Mouse (Mus musculus) small intestine, adult 2 months (tissue): Measurements from ENCODE around the gene Med7. TPM values are rescaled to one million over a fixed set of nuclear protein-coding genes. Genes with fewer than 3 reads are reported as not detected.

Source experiments
- H3K27ac ChIP-seq: fragments of 200-500 bp; 2 replicates; pipeline ENCODE4 v1.5.1; 2012; ENCODE audit warnings: low read depth, low read length, control low read depth, inconsistent platforms; ENCODE audit not compliant: insufficient read depth
- H3K27me3 ChIP-seq: fragments of 200-500 bp; 2 replicates; pipeline ENCODE4 v1.6.1; 2012; ENCODE audit warnings: mild to moderate bottlenecking, moderate library complexity, low read length, inconsistent platforms; ENCODE audit not compliant: control insufficient read depth, insufficient read depth
- H3K36me3 ChIP-seq: fragments of 200-500 bp; 2 replicates; pipeline ENCODE4 v1.6.1; 2012; ENCODE audit warnings: mild to moderate bottlenecking, low read length, control low read depth, inconsistent platforms; ENCODE audit not compliant: control insufficient read depth, insufficient read depth
- H3K4me1 ChIP-seq: fragments of 200-500 bp; 2 replicates; pipeline ENCODE4 v1.6.1; 2012; ENCODE audit warnings: low read length, inconsistent platforms, mixed read lengths; ENCODE audit not compliant: control insufficient read depth, insufficient read depth, insufficient read length
- H3K4me3 ChIP-seq: fragments of 200-500 bp; 2 replicates; pipeline ENCODE4 v1.5.1; 2012; ENCODE audit warnings: low read depth, mild to moderate bottlenecking, control low read depth, inconsistent platforms, low read length, moderate library complexity
- CTCF ChIP-seq: fragments of 200-500 bp; IDR thresholded peaks from 2 replicates; pipeline ENCODE4 v1.5.1; 2012; ENCODE audit warnings: low read depth, mild to moderate bottlenecking, control low read depth, inconsistent platforms, low read length, moderate library complexity, mixed read lengths; ENCODE audit not compliant: insufficient replicate concordance, insufficient read length; ENCODE audit errors: extremely low read depth
- POLR2A ChIP-seq: fragments of 200-500 bp; IDR thresholded peaks from 2 replicates; pipeline ENCODE4 v1.6.1; 2012; ENCODE audit warnings: low read depth, mild to moderate bottlenecking, control low read depth, inconsistent platforms, low read length, moderate library complexity
- WGBS: fragments of 180-500 bp; shearing (Covaris S2); methylation state at CpG from one replicate; pipeline ENCODE4 v1.1.7; 2018; 5-methylcytosine and 5-hydroxymethylcytosine counted together
- polyA plus RNA-seq: library from polyadenylated mRNA; depleted of rRNA; stranded (reverse); fragments of >200 nt; gene quantifications from 2 replicates; pipeline ENCODE4 v1.2.3, GENCODE M21; 2012

Gene Med7
- polyA plus RNA-seq, 1 experiment: 11.4 TPM

DNA sequence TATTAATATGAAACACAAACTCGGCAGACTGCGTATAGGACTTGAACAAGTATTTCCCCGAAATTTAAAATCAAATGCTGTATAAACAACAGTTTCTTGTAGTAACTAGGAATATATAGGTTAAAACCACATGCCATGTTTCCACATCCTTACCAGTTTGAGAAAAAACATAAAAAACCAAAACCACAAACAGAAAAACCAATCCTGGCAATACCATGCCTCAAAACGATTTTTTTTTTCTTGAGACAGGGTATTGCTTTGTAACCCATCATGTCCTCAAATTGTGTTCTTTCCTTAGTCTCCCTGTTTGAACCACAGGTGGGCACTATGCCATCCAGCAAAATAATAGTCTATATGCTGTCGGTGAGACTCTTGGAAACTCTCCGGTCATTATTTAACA, 9.4 kb downstream of the Med7 start:
- H3K27ac ChIP-seq: no peak overlapping the region
- H3K4me1 ChIP-seq: no peaks in the 10 kb centered on the region
- H3K4me3 ChIP-seq: no peak overlapping the region
- TF ChIP-seq POLR2A: no peak
- TF ChIP-seq CTCF: no peak
- H3K27me3 ChIP-seq: no peaks in the 10 kb centered on the region
- 0 out of 2 replicates have a peak, but pooled peaks cover 3% of the 10 kb centered on the region for H3K36me3 ChIP-seq
- WGBS: 86% methylated on average over 6 of the region's 6 CpGs

DNA sequence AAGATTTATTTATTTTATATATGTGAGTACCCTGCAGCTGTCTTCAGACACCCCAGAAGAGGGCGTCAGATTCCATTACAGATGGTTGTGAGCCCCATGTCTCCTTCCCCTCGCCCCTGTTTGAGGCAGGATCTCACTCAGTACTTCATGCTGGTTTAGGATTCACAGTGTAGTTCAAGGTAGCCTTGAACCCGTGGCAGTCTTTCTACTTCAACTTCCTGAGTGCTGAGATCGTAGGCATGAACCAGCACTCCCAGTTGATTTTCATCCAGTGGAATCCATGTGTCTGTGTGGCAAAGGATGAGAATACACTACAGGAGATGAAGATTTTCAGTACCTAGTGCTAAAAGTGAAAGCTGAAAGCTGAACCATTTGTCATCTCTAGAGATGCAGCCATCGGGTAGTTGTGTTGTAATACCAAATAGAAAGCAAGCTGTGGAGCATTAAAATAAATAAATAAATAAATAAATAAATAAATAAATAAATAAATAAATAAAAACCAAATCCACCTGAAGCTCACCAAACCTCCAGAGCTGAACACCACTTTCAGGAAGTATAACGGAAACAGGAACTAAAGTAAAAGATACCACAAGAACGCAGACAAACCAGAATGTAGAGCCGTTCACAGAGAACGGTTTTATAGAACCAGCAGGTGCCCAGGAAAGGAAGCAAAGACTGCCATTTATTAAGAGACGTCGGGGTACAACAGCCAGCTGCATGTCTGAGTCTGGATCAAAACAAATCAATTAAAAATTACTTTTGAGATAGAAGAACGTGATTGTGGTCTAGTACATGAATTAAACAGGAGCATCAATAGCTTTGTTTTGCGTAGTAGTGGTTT, 11.1 kb downstream of the Med7 start:
- Histone ChIP-seq H3K36me3 (0 out of 2 replicates have a peak, but pooled peaks cover 3% of the 10 kb centered on the region), H3K27me3 (no peaks in the 10 kb centered on the region), H3K4me1 (no peaks in the 10 kb centered on the region), H3K4me3 (no peak overlapping the region), H3K27ac (no peak overlapping the region; the same call in 1 of the 2 replicates)
- 65% methylated on average over 13 of the region's 13 CpGs for WGBS
- TF ChIP-seq POLR2A: no peak
- no peak for TF ChIP-seq CTCF

DNA sequence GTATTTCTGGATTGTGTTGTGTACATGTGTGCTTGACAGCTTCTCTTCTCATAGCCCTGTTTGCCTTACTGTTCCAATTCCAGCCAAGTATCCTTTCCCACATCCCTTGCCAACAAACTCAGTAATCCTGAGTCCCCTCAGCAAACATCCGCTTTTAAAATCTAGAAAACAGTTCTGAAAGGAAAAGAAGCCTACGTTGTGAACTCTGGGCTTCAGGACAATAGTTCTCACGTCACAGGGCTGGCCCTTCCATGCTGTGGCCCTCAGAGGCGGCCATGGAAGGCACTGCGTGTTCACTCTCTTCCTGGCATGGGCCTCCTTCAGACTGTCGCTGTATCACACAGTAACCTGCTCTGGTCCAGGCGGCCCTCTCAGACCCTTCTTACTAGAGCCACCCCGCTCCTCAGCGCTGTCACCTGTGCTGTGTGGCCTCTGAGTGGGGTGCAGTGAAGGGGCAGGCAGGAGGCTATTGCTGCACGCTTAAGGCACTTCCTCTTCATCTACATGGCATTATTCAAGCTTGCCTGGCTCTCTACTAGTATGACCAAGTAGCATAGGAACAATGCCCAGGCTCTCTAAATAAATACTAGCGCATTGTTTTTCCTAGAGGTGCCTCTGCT, 12.8 kb downstream of the Med7 start:
- Histone ChIP-seq H3K27me3 (no peaks in the 10 kb centered on the region), H3K4me3 (no peak overlapping the region), H3K4me1 (no peaks in the 10 kb centered on the region), H3K27ac (no peak overlapping the region), H3K36me3 (no peaks in the 10 kb centered on the region)
- TF ChIP-seq CTCF: no peak
- TF ChIP-seq POLR2A: no peak
- WGBS: 70% methylated on average over 11 of the region's 11 CpGs

DNA sequence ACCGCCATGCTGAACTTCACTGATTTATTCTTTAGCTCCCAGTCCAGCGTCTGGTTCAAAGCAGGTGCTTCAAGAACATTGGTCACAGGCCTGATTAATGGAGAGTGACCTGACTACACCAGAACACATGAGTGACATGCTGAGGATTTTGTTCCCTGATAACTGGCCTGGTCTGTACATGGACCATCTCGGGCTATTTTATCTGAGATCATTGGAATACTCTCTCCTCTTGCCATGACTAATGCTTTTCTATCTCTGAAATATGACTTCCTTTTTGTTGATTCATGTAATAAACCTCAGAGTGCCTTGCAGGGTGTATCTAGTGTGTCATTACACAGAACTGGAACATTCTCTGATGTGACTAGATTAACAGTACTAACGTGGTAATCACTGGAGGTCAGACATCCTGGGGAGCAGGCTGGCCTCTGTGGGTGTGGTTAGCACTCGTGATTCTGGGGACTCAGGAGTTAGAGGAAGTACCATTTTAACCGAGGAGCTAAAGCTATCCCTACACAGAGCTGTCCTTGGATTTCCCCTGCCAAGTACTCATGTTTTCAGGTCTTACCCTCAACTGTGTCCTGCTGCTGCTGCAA, 17.8 kb downstream of the Med7 start, which contains the start of gene Havcr2:
Gene Havcr2 (plus strand): TSS at position 483 of the 593 bp plus-strand sequence.
- no peaks in the 10 kb centered on the region for H3K36me3 ChIP-seq
- no peak within 1 kb of the TSS for H3K27ac ChIP-seq
- TF ChIP-seq POLR2A: no peak
- TF ChIP-seq CTCF: no peak
- H3K4me3 ChIP-seq: no peak within 1 kb of the TSS
- no peaks in the 10 kb centered on the region for H3K27me3 ChIP-seq
- 48% methylated on average over 6 of the region's 6 CpGs for WGBS
- no peaks in the 10 kb centered on the region for H3K4me1 ChIP-seq

DNA sequence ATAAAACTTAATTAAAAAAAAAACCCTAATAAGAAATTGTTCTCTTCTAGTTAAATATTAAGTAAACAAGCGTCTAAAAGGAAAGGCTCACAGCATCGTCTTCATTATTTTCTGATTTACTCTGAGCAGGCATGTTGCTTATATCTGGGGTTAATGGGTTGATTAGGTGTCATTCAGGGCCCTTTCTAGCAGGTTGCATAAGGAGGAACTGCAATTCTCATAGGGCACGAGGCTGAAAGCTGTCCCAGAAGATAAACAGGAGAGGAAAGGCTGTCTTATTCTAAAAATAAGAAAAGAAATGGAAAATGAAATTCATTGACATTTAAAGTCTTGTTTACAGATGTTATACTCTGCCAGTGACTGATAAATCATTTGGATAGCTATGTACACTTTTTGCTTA, 23.2 kb downstream of the Med7 start:
- 59% methylated on average over 3 of the region's 3 CpGs for WGBS
- Histone ChIP-seq H3K4me3 (no peak overlapping the region), H3K27ac (no peak overlapping the region), H3K4me1 (no peaks in the 10 kb centered on the region), H3K27me3 (no peaks in the 10 kb centered on the region), H3K36me3 (no peaks in the 10 kb centered on the region)
- no peak for TF ChIP-seq CTCF
- TF ChIP-seq POLR2A: no peak

DNA sequence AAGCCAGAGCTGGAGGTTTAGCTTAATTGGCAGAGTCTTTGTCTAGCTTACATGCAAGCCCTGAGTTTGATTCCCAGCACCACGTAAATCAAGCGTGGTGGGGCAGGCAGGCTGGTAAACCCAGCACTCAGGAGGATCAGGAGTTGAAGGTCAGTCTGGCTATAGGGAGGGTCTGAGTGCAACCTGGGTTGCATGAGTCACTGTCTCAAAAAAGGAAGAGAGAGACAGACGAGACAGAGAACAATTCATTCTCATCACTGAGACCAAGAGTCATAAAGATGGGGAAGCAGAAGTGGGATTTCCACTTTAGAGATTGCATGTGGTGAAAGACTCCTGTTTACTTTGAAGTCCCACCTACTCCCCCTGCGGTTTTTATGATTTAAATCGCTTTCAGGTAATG, 24.6 kb downstream of the Med7 start:
- 46% methylated on average over 5 of the region's 5 CpGs for WGBS
- no peaks in the 10 kb centered on the region for H3K27me3 ChIP-seq
- no peak for TF ChIP-seq POLR2A
- TF ChIP-seq CTCF: no peak
- no peak overlapping the region for H3K4me3 ChIP-seq
- H3K4me1 ChIP-seq: no peaks in the 10 kb centered on the region
- H3K36me3 ChIP-seq: no peaks in the 10 kb centered on the region
- no peak overlapping the region; the same call in 1 of the 2 replicates for H3K27ac ChIP-seq

DNA sequence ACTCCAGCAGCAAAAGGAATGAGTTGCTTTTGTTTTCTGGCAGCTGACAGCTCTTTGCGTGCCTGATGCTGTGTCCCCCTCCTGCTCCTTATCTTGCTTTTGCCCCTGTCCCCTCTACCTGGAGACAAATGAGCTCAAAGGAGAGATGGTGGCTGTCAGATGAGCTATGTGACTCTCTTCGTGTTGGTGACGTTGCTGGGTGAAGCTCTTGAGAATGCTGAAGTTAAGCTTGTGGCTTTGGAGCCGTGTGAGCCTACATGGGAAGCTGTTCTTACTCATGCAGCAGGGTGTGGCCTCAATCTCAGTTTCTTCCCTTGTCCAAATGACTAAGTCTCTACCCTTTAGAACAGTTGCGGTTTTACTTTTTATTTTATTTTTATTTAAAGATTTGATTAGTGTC, 25.2 kb downstream of the Med7 start:
- peak overlapping the region; percentile 33; the same call in 1 of the 2 replicates for H3K27ac ChIP-seq
- no peaks in the 10 kb centered on the region for H3K36me3 ChIP-seq
- no peaks in the 10 kb centered on the region for H3K27me3 ChIP-seq
- TF ChIP-seq POLR2A: no peak
- TF ChIP-seq CTCF: no peak
- 39% methylated on average over 5 of the region's 5 CpGs for WGBS
- H3K4me3 ChIP-seq: no peak overlapping the region
- no peaks in the 10 kb centered on the region for H3K4me1 ChIP-seq

DNA sequence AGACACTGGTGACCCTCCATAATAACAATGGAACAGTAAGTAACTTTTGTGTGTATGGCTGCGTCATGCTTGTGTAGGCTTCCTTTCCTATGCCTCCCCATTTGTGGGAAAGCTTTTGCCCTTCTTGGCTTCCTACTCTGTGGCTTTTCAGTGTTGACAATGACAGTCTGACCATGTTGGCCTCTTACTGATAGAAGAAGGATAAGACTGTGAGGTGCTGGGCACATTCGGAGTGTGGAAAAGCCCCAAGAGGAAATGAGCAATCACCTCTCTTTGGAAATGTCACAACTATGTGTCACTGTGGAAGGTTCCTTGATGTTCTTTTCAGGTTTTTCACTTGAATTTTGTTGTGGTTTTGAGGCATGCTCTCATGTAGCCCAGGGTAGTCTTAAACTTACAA, 30.2 kb downstream of the Med7 start:
- WGBS: 90% methylated on average over 2 of the region's 2 CpGs
- H3K4me1 ChIP-seq: no peaks in the 10 kb centered on the region
- H3K27me3 ChIP-seq: no peaks in the 10 kb centered on the region
- TF ChIP-seq CTCF (no peak), POLR2A (no peak)
- H3K27ac ChIP-seq: no peak overlapping the region
- H3K36me3 ChIP-seq: no peaks in the 10 kb centered on the region
- no peak overlapping the region for H3K4me3 ChIP-seq
